Mouse (Mus musculus) left cerebral cortex, adult 2 months (tissue): ENCODE data around the gene Ctc1. TPM values are rescaled to one million over a fixed set of nuclear protein-coding genes. Genes with fewer than 3 reads are reported as not detected.
A peak's percentile ranks its signal among the peaks of the same experiment; 100 is the strongest.
"Not testable (repeated sequence)": the region's sequence is repeated elsewhere in the genome, so short reads cannot be mapped to it uniquely, and the experiment has no call there.

ENCODE experiments used
- DNase-seq, 2 experiments: peaks; one replicate each; pipeline ENCODE4 v3.0.0; 2021 to 2022; ENCODE audit warnings: low spot score in 2 of 2, mixed read lengths in 1 of 2; ENCODE audit errors: extremely low spot score in 1 of 2
- H3K27ac ChIP-seq: fragments of 200-600 bp; 2 replicates; pipeline ENCODE4 v1.8.1; 2022
- H3K4me3 ChIP-seq: fragments of 200-600 bp; 2 replicates; pipeline ENCODE4 v1.8.1; 2022
- CTCF ChIP-seq: fragments of 200-600 bp; IDR thresholded peaks from 2 replicates; pipeline ENCODE4 v1.8.1; 2022; ENCODE audit warnings: antibody characterized with exemption, mild to moderate bottlenecking, moderate library complexity
- intact Hi-C: fragments of 180-260 bp; cut with DNase I; formaldehyde crosslinking; loops from one replicate; pipeline ENCODE4 v1.15.1; 2025
- long read RNA-seq, 2 experiments: library from polyadenylated mRNA; stranded (forward); transcript quantifications; one replicate each; pipeline ENCODE4 v2.0.0; 2021; ENCODE audit warnings: borderline mapping rate in 2 of 2
- total RNA-seq, 2 experiments: library from RNA; stranded (reverse); gene quantifications; 2 replicates each; pipeline ENCODE4 v1.2.3; 2021

Ctc1 gene
- total RNA-seq: 10 to 100 TPM; 38.7 to 39.8 TPM
- long read RNA-seq, experiment 1, full-length matches to known transcripts: 46 of 84 reads
- long read RNA-seq, experiment 1, partial matches to known transcripts: 10 of 84 reads
- long read RNA-seq, experiment 1, other reads (novel, unspliced or antisense): 28 of 84 reads
- long read RNA-seq, experiment 2, full-length matches to known transcripts: 33 of 66 reads
- long read RNA-seq, experiment 2, partial matches to known transcripts: 6 of 66 reads
- long read RNA-seq, experiment 2, other reads (novel, unspliced or antisense): 27 of 66 reads

DNA sequence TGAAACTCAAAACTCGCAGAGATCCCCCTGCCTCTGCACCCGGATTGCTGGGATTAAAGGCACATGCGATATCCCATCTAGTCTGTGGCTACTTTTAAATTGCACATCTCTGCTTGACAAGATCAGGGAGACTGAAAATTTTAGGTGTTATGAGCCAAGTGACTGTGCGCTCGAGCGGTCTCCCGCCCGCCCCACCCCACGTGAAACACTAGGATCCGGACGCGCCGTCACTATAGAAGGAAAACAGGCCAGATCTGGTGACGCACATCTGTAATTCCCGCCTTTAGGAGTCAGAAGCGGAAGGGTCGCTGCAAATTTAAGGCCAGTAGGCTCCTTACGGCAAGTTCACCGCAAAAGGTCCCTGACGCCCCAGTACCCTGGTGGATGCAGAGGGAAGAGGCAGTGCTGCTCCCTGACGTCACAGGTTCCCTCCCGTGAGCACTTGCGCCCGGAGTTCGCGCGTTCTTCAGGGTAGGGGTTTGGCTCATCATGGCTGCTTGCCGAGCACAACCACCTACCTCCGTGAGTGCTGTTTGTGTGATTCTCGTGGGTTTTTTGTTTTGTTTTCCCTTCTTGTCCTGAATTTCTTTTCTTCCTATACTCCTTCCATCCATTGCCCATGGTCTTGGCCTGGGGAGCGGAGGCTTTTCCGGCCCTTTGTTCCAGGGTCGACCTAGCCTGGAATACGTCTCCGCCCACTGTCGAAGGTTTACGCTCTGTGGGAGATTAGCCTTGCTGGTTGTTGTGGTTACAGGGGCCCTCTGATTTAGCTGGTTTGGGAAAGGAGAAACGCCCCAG lies at the start of gene Ctc1:
Gene Ctc1, plus strand, starts transcription at position 268 of the 798 bp plus-strand sequence.
- peak within 1 kb of the TSS; percentile 63 for H3K4me3 ChIP-seq
- TF ChIP-seq CTCF: peak; percentile 76
- DNase-seq: peak; percentile 87 to 89
- H3K27ac ChIP-seq: peak within 1 kb of the TSS; percentile 91
- intact Hi-C loops: loop anchor here (2.0 kb wide), 1 partner anchor 21 kb away; no protein-coding TSS in a partner anchor

DNA sequence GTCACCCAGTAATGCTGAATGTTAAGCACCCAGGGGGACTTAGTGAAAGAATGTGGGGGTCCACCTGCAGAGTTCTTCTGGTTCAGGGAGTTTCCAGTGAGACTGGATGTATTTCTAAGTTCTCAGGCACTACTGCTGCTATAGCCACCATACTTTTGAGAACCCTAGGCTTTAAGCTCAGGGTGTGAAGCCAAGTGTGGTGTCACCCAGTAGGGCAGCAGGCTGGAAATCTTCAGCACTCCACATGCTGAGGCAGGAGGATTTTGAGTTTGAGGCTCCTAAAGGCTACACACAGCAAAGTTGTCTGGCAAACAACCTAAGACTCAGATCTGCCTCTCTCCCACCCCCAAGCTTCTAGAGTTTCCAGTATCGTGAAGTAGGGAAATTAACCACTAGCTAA lies 49.2 kb upstream of the Ctc1 start:
- H3K27ac ChIP-seq: no peak overlapping the region
- no peak for DNase-seq
- intact Hi-C loops: loop anchor here (2.0 to 5.0 kb wide), 2 partner anchors 28 to 64 kb away; partner anchors contain the start of gene Rpl26
- TF ChIP-seq CTCF: no peak
- no peak overlapping the region for H3K4me3 ChIP-seq

DNA sequence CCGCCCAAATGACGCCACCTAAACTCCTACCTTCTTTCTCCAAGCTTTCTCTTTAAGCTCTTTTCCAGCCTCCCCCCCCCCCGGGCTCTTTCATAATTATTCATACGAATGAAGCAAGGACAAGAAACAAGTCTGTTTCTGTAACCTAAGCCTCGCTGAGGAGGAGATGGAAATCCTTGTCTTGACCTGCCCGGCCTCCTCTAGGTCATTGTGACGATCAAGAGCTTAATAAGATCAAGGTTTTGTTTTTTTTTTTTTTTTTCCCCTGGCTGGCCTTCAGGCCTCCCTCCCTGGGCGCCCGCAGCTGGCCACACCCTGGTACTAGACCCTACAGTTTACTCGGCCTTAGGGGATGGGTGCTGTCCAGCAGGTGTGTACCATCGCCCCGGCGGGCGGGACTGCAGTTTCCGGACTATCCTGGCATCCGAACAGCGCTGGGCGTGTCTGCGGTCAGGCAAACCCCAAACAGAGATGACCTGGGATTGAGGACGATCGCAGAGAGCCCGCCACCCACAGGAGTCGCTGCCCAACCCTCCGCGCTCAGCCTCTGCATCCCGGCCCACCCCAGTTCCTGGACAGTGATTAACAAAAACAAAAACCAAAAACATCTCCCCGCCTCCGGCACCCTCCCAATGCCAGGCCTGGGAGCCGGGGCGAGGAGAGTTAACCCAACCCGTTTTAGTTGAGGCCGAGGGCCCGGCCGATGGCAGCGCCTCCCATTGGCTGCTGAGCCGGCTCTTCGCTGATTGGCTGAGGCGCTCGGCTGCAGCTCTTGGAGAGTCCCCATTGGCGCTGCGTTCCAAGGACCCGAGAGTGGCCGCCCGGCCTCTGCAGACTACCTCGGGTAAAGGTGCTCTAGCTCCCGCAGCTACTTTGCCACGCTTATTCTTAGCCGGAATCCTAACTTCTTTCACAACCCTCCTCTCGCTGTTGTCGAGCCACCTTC lies 48.1 kb upstream of the Ctc1 start, which contains the start of gene Slc25a35:
Gene Slc25a35, plus strand, starts transcription at position 795 of the 946 bp plus-strand sequence.
- DNase-seq: peak; percentile 89 to 91
- peak within 1 kb of the TSS; percentile 70 for H3K4me3 ChIP-seq
- peak within 1 kb of the TSS; percentile 93 for H3K27ac ChIP-seq
- no peak; the same call in none of the 2 replicates for TF ChIP-seq CTCF
- intact Hi-C loops: loop anchor here (2.0 to 5.0 kb wide), 2 partner anchors 29 to 65 kb away; partner anchors contain the start of gene Rpl26

DNA sequence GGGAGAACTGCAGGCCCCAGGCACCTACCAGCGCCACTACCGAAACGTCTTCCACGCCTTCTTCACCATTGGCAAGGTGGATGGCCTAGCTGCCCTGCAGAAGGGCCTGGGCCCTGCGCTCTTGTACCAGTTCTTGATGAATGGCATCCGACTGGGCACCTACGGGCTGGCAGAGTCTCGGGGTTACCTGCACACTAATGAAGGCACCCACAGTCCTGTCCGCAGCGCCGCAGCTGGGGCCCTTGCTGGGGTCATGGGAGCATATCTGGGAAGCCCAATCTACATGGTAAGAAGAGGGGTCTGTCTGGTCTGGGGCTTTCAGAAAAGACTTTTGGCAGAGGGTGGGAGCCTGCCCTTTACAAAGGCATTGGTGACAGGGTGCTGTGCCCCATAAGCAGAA lies 47.0 kb upstream of the Ctc1 start:
- intact Hi-C loops: loop anchor here (5.0 kb wide), 1 partner anchor 66 kb away; the partner anchor contains the start of gene Rpl26
- H3K4me3 ChIP-seq: peak overlapping the region; percentile 70
- DNase-seq: no peak

DNA sequence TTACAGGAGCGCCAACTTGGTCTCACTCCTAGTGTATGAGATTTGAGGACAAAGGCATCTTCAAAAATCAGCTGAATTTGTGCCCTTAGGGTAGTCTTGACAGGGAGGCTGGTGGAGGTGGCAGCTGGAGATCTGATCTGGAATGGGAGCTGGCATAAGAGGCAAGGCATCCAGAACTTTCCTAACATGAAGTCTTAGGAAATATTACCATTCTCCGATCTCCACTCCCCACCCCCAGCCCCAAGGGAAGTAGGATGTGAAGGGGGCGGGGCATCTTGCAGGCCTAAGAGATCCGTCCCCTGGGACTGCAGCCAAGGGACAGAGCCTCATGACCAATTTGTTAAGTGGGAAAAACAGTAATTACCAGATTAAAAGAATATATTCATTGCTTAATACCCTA lies 45.5 kb upstream of the Ctc1 start:
- no peak overlapping the region for H3K4me3 ChIP-seq
- no peak overlapping the region for H3K27ac ChIP-seq
- intact Hi-C loops: no loop called here
- no peak for DNase-seq
- no peak for TF ChIP-seq CTCF

More for the DNA sequence above, 47.0 kb upstream of the Ctc1 start:
- no peak for TF ChIP-seq CTCF
- no peak overlapping the region for H3K27ac ChIP-seq

DNA sequence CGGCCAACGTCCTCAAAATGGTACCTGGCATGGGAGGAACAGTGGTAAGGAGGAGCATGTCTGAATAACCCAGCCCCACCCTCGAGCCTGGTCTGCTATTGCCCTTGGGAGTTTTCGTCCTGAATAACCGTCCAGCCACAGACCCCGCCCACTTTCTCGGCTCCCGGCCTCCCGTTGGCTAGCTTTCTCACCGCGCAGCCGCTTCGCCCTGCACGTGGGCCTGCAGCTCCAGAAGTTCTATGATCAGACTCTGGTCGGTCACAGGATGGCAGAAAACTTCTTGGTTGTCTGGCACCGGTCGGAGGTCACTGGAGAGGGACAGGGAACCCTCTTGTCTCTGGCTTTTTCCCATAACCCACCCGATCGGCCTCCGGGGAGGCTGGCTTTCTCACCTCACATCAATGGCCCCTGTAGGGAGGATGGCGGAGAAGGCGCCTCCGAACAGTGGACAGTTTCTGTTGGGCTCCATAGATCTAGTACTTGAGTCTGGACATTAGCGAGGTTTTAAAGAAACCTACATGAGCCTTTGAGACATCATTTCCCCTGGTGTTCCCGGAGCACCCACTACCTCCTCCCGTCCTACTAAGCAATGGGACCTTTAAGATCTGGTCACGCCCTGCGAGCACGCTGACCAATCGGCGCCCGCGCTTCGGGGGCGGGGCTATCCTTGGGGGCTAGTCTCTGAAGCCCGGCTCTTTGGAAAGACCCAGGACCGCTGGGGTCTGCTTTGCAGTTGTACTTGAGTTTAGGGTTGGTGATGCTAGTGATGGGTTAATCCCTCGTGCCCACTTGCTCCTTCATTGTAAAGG lies 42.3 kb upstream of the Ctc1 start:
- Histone ChIP-seq H3K4me3 (peak overlapping the region; percentile 61), H3K27ac (peak overlapping the region; percentile 47; the same call in 1 of the 2 replicates)
- intact Hi-C loops: not testable (repeated sequence)
- peak; percentile 75 to 76 for DNase-seq

DNA sequence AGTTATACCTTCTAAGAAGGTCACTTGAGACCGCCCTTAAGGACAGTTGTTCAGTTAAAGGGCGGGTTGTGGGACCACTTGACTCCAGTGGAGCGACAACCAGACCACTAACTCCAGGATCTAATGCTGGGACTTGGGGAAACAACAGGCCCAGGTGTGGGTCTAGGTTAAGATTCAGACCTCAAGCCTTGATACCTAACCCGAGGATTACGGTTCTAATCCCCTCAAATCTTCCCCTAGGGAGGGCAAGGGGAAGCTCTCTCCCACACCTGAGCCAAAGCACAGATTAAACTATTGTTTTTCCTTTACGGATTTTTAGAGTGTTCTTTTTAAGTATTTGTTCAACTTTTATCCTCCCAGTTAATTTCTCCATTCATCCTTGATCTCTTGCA lies 41.7 kb upstream of the Ctc1 start:
- DNase-seq: no peak
- intact Hi-C loops: no loop called here
- Histone ChIP-seq H3K27ac (peak overlapping the region; percentile 47; the same call in 1 of the 2 replicates), H3K4me3 (peak overlapping the region; percentile 61)
- TF ChIP-seq CTCF: no peak

DNA sequence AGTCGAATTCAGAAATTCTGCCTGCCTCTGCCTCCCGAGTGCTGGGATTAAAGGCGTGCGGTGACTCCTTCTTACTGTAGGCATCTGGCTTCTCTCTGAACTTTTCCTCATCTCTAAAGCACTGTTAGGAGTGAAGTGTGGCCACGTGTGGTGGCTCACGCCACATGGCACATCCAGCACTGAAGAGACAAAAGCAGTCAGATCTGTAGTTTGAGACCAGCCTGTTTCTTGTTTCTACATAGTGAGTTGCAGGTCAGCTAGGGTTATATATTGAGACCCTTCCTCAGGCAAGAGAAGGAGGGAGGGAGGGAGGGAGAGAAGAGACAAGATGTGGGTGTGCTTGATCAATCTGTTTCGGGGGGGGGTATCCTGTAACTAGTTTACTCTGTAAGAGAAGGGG lies 40.6 kb upstream of the Ctc1 start, which contains the start of gene Rangrf:
Gene Rangrf, minus strand, starts transcription at position 101 of the 400 bp plus-strand sequence.
- peak within 1 kb of the TSS; percentile 61 for H3K4me3 ChIP-seq
- no peak for DNase-seq
- no peak for TF ChIP-seq CTCF
- intact Hi-C loops: no loop called here
- H3K27ac ChIP-seq: no peak within 1 kb of the TSS

DNA sequence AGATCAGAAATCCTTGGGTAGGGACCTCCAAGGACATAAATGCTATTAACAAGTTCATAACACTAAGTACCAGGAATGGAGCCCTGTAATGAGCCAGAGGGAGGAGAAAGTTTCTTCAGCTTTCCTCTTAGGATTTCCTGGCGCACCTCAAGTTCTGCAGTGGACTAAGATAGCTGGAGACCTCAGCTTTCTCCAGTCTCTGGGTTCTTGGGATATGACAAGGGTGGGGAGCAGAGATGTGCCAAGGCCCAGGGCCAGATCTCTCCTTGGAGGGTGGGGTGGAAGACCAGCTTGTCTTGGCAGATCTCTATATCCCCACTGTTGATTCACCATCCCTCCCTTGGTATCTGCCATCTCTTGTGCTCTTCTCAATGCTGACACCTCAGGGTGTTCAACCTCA lies 40.1 kb upstream of the Ctc1 start:
- no peak for TF ChIP-seq CTCF
- Histone ChIP-seq H3K27ac (no peak overlapping the region), H3K4me3 (no peak overlapping the region)
- intact Hi-C loops: no loop called here
- no peak for DNase-seq

DNA sequence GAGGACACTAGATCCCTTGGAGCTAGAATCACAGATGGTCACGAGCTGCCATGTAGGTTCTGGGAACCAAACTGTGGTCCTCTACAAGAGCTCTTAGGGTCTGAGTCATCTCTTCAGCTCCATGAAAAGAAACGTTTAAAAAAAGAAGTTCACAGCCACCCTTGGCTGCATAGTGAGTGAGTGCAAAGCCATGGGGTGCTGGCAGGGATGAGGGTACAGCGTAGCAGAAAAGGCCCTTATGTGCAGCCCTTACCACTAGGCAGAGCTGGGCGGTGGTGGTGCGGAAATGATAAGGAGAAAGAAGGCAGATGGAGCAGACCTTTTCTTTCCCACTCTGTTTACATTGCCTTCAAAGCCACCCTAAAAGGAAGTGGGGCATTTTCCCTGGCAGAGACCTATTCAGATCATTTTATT lies 36.4 kb upstream of the Ctc1 start:
- no peak for TF ChIP-seq CTCF
- Histone ChIP-seq H3K27ac (no peak overlapping the region; the same call in 1 of the 2 replicates), H3K4me3 (no peak overlapping the region)
- intact Hi-C loops: no loop called here
- no peak for DNase-seq

DNA sequence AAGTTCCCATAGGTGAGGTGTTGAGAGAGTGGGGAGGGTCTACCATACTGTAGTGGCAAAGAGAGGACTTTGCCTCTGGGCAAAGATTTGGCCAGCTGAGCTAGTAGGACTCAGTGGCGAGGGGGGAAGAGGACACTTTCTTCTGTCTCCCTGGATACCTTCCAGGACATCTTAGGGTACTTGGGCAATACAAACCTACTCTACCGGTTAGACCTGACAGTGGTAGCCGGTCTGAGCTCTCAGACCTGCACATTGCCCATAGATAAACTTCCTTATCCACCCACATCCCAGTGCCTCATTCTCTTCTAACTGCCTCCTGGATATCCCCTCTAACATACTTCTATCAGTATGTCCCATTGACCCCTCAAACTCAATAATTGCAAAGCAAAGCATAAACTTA lies 34.8 kb upstream of the Ctc1 start:
- no peak for DNase-seq
- Histone ChIP-seq H3K27ac (no peak overlapping the region), H3K4me3 (no peak overlapping the region)
- intact Hi-C loops: no loop called here
- TF ChIP-seq CTCF: no peak
